8 mouse cellular contexts compared by ENCODE assay signal in genomic region chr7:38191571-38191970, GRCm38 (mm10). TPM values are rescaled to one million over a fixed set of nuclear protein-coding genes. Genes with fewer than 3 reads are reported as not detected.
DNase-seq lines count a peak whose midpoint lies in the region; ATAC-seq and TF ChIP-seq lines count a peak whose summit lies in the region.
"Had no signal": no experiment of that assay in that cellular context is flagged by ENCODE, and none has a peak within 500 bp of the region (broad histone marks: within the 10 kb centered on the region; RNA-seq: fewer than 3 reads in every experiment).

No protein-coding gene starts in this region.

- no peak for ATAC-seq in kidney, postnatal 0 days (replicated peaks; ENCODE audit: low FRiP score, low read depth)
- no peak for ATAC-seq in kidney, embryonic 14.5 days (ENCODE audit: low FRiP score, low TSS enrichment)
- ATAC-seq in erythroblast, adult 5-6 weeks (replicated peaks; ENCODE audit: low FRiP score, poor library complexity, severe bottlenecking): no peak

- H3K4me1 ChIP-seq in kidney, postnatal 0 days (replicated peaks; ENCODE audit: insufficient read depth, low read length): 0 out of 2 replicates have a peak, but pooled peaks cover 3% of the 10 kb centered on the region
- H3K4me1 ChIP-seq in kidney, embryonic 14.5 days (ENCODE audit: control insufficient read depth, insufficient read depth, low read length): no peaks in the 10 kb centered on the region
- no peaks in the 10 kb centered on the region for H3K4me1 ChIP-seq in embryonic fibroblast, embryonic 13.5 days (ENCODE audit: control insufficient read depth, insufficient read depth, low read length)

- no peaks in the 10 kb centered on the region for H3K27me3 ChIP-seq in kidney, postnatal 0 days (ENCODE audit: insufficient read depth, low read length)
- no peaks in the 10 kb centered on the region for H3K27me3 ChIP-seq in kidney, embryonic 14.5 days (ENCODE audit: control insufficient read depth, insufficient read depth, low read length)

- no peak overlapping the region for H3K27ac ChIP-seq in kidney, postnatal 0 days
- no peak overlapping the region for H3K27ac ChIP-seq in kidney, embryonic 14.5 days (ENCODE audit: low read depth, low read length)
- no peak overlapping the region for H3K27ac ChIP-seq in embryonic fibroblast, embryonic 13.5 days (ENCODE audit: insufficient read depth, low read length)

- H3K4me3 ChIP-seq in kidney, postnatal 0 days (replicated peaks; ENCODE audit: low read depth, low read length): no peak overlapping the region
- H3K4me3 ChIP-seq in kidney, embryonic 14.5 days (ENCODE audit: low read length): no peak overlapping the region
- H3K4me3 ChIP-seq in embryonic fibroblast, embryonic 13.5 days (ENCODE audit: insufficient read depth, low read length): no peak overlapping the region

- WGBS in kidney, postnatal 0 days: 57% methylated on average over 10 of the region's 10 CpGs
- 54% methylated on average over 10 of the region's 10 CpGs for WGBS in kidney, embryonic 14.5 days

- no peaks in the 10 kb centered on the region for H3K9me3 ChIP-seq in kidney, postnatal 0 days (replicated peaks; ENCODE audit: low read length)
- H3K9me3 ChIP-seq in kidney, embryonic 14.5 days (ENCODE audit: control insufficient read depth, low read length): no peaks in the 10 kb centered on the region; the same call in 1 of the 2 replicates

- peak; percentile 34; the same call in 1 of the 2 replicates for TF ChIP-seq CTCF in kidney, postnatal 0 days (IDR thresholded peaks at IDR 0.05; ENCODE audit: low read depth)
- peak; percentile 35; the same call in 1 of the 2 replicates for TF ChIP-seq CTCF in embryonic fibroblast, embryonic 13.5 days (IDR thresholded peaks at IDR 0.05; ENCODE audit: borderline replicate concordance, insufficient read depth, low read length)

- H3K9ac ChIP-seq in kidney, postnatal 0 days (ENCODE audit: low read depth, low read length): no peak overlapping the region
- no peak overlapping the region for H3K9ac ChIP-seq in kidney, embryonic 14.5 days (ENCODE audit: low read depth, low read length)

- no peak for DNase-seq in kidney, postnatal 0 days (ENCODE audit: low spot score)
- DNase-seq in 416B (ENCODE audit: low read depth): peak; percentile 20
- DNase-seq in CD4-positive helper T cell, adult 2 months (ENCODE audit: low read depth, low spot score): peak; percentile 43
- no peak for DNase-seq in right cerebral cortex, adult 2 months (ENCODE audit: low spot score in 2 of 2)
- DNase-seq: cerebellum, adult 8-10 months had no signal

- no peak overlapping the region for H3K4me2 ChIP-seq in kidney, postnatal 0 days (ENCODE audit: low read length)
- H3K4me2 ChIP-seq in kidney, embryonic 14.5 days (replicated peaks; ENCODE audit: low read depth, low read length): no peak overlapping the region

- no peak for TF ChIP-seq POLR2A in embryonic fibroblast, embryonic 13.5 days (IDR thresholded peaks at IDR 0.05; ENCODE audit: low read depth, low read length)

- no peaks in the 10 kb centered on the region for H3K36me3 ChIP-seq in kidney, postnatal 0 days (ENCODE audit: insufficient read depth, low read length)
- H3K36me3 ChIP-seq in kidney, embryonic 14.5 days (ENCODE audit: control insufficient read depth, insufficient read depth, low read length): no peaks in the 10 kb centered on the region

RNA-seq across cellular contexts. Expression of gene 1600014C10Rik, which starts 8.6 kb away (rescaled TPM):
- 18.5 and 20.9 TPM in 2 replicates for polyA plus RNA-seq in kidney, postnatal 0 days (2015; fragmentation: Nextera tagmentation; extraction: Ambion mirVana)
- polyA plus RNA-seq in kidney, embryonic 14.5 days (2014; fragmentation: Nextera tagmentation; extraction: Ambion mirVana): 12.0 and 16.6 TPM in 2 replicates
- 22.5 and 23.6 TPM in 2 replicates for polyA plus RNA-seq in embryonic fibroblast, embryonic 13.5 days (2011; ENCODE audit: insufficient read length, low read depth, missing spikeins)
- total RNA-seq in erythroblast, adult 5-6 weeks (2015; ENCODE audit: low replicate concordance): 4.8 and 10.6 TPM in 2 replicates
- total RNA-seq in erythroblast, adult 5-6 weeks (2017; ENCODE audit: low replicate concordance): 7.7 and 8.8 TPM in 2 replicates

RNA-seq across cellular contexts. Expression of gene Plekhf1, which starts 36.2 kb away (rescaled TPM):
- 4.8 and 5.0 TPM in 2 replicates for polyA plus RNA-seq in kidney, postnatal 0 days (2015; fragmentation: Nextera tagmentation; extraction: Ambion mirVana)
- polyA plus RNA-seq in kidney, embryonic 14.5 days (2014; fragmentation: Nextera tagmentation; extraction: Ambion mirVana): 3.8 and 4.9 TPM in 2 replicates
- polyA plus RNA-seq in embryonic fibroblast, embryonic 13.5 days (2011; ENCODE audit: insufficient read length, low read depth, missing spikeins): 9.6 and 11.9 TPM in 2 replicates
- 0.42 TPM in 1 of 2 replicates, not detected in the other for total RNA-seq in erythroblast, adult 5-6 weeks (2015; ENCODE audit: low replicate concordance)
- 0.09 TPM in 1 of 2 replicates, not detected in the other for total RNA-seq in erythroblast, adult 5-6 weeks (2017; ENCODE audit: low replicate concordance)

Comparison
In these comparisons a context has a peak if more than half of its experiments do, and no peak if none do; other contexts are left out.
1. DNase-seq: peak in 416B (single experiment) and CD4-positive helper T cell, adult 2 months (single experiment); none in kidney, postnatal 0 days (single experiment) and right cerebral cortex, adult 2 months (0 of 2).